10 mouse cellular contexts compared by ENCODE assay signal in genomic region chr1:106583245-106584241, GRCm38 (mm10).
DNase-seq lines count a peak whose midpoint lies in the region; ATAC-seq lines count a peak whose summit lies in the region.
"Had no signal": no experiment of that assay in that cellular context is flagged by ENCODE, and none has a peak within 500 bp of the region (broad histone marks: within the 10 kb centered on the region; RNA-seq: fewer than 3 reads in every experiment).

No protein-coding gene starts in this region.

- peak; percentile 55 for ATAC-seq in forebrain, embryonic 14.5 days
- ATAC-seq in forebrain, embryonic 15.5 days (replicated peaks), result no peak
- ATAC-seq in embryonic facial prominence, embryonic 14.5 days (ENCODE audit: low read depth), result peak; percentile 63; the same call in 1 of the 2 replicates
- 0 out of 2 replicates have a peak, but pooled peaks have one; percentile 35 for ATAC-seq in hindbrain, embryonic 15.5 days (ENCODE audit: low FRiP score, low read depth)
- 0 out of 2 replicates have a peak, but pooled peaks have one; percentile 25 for ATAC-seq in megakaryocyte, adult 5-6 weeks (ENCODE audit: poor library complexity, severe bottlenecking)

- no peaks in the 10 kb centered on the region for H3K36me3 ChIP-seq in forebrain, embryonic 14.5 days (ENCODE audit: control insufficient read depth, insufficient read depth, low read length)
- H3K36me3 ChIP-seq in forebrain, embryonic 15.5 days, result no peaks in the 10 kb centered on the region
- no peaks in the 10 kb centered on the region for H3K36me3 ChIP-seq in embryonic facial prominence, embryonic 14.5 days (ENCODE audit: control insufficient read depth, insufficient read depth, low read length)
- H3K36me3 ChIP-seq in hindbrain, embryonic 15.5 days, result no peaks in the 10 kb centered on the region

- H3K27me3 ChIP-seq in forebrain, embryonic 14.5 days (replicated peaks; ENCODE audit: control insufficient read depth, insufficient read depth, low read length), result no peaks in the 10 kb centered on the region
- no peaks in the 10 kb centered on the region for H3K27me3 ChIP-seq in forebrain, embryonic 15.5 days
- no peaks in the 10 kb centered on the region for H3K27me3 ChIP-seq in embryonic facial prominence, embryonic 14.5 days (replicated peaks; ENCODE audit: control insufficient read depth, insufficient read depth, low read length)
- H3K27me3 ChIP-seq in hindbrain, embryonic 15.5 days, result no peaks in the 10 kb centered on the region
- H3K27me3 ChIP-seq: CH12.LX had no signal

- H3K9ac ChIP-seq in forebrain, embryonic 14.5 days (ENCODE audit: low read length), result no peak overlapping the region
- no peak overlapping the region for H3K9ac ChIP-seq in forebrain, embryonic 15.5 days (replicated peaks)
- H3K9ac ChIP-seq in embryonic facial prominence, embryonic 14.5 days (ENCODE audit: low read depth, low read length), result no peak overlapping the region
- H3K9ac ChIP-seq in hindbrain, embryonic 15.5 days, result no peak overlapping the region

- H3K4me3 ChIP-seq in forebrain, embryonic 14.5 days (ENCODE audit: low read depth, low read length), result no peak overlapping the region
- no peak overlapping the region for H3K4me3 ChIP-seq in forebrain, embryonic 15.5 days
- no peak overlapping the region for H3K4me3 ChIP-seq in embryonic facial prominence, embryonic 14.5 days (ENCODE audit: low read depth, low read length)
- H3K4me3 ChIP-seq in hindbrain, embryonic 15.5 days, result no peak overlapping the region

- 44% methylated on average over 14 of the region's 14 CpGs for WGBS in forebrain, embryonic 14.5 days
- 42% methylated on average over 14 of the region's 14 CpGs for WGBS in forebrain, embryonic 15.5 days
- 40% methylated on average over 13 of the region's 14 CpGs for WGBS in embryonic facial prominence, embryonic 14.5 days
- WGBS in hindbrain, embryonic 15.5 days, result 41% methylated on average over 14 of the region's 14 CpGs

- H3K4me1 ChIP-seq in forebrain, embryonic 14.5 days (ENCODE audit: control insufficient read depth, insufficient read depth, low read length), result peaks cover 7% of the 10 kb centered on the region; the same call in 1 of the 2 replicates
- H3K4me1 ChIP-seq in forebrain, embryonic 15.5 days, result peaks cover 9% of the 10 kb centered on the region
- 0 out of 2 replicates have a peak, but pooled peaks cover 9% of the 10 kb centered on the region for H3K4me1 ChIP-seq in embryonic facial prominence, embryonic 14.5 days (ENCODE audit: control insufficient read depth, insufficient read depth, low read length)
- 0 out of 2 replicates have a peak, but pooled peaks cover 15% of the 10 kb centered on the region for H3K4me1 ChIP-seq in hindbrain, embryonic 15.5 days (replicated peaks)

- no peaks in the 10 kb centered on the region for H3K9me3 ChIP-seq in forebrain, embryonic 14.5 days (replicated peaks; ENCODE audit: control insufficient read depth, low read length)
- no peaks in the 10 kb centered on the region for H3K9me3 ChIP-seq in forebrain, embryonic 15.5 days
- H3K9me3 ChIP-seq in embryonic facial prominence, embryonic 14.5 days (ENCODE audit: control insufficient read depth, low read length), result no peaks in the 10 kb centered on the region
- H3K9me3 ChIP-seq in hindbrain, embryonic 15.5 days, result no peaks in the 10 kb centered on the region

- no peak overlapping the region for H3K4me2 ChIP-seq in forebrain, embryonic 14.5 days (ENCODE audit: low read length)
- H3K4me2 ChIP-seq in forebrain, embryonic 15.5 days (replicated peaks), result no peak overlapping the region
- H3K4me2 ChIP-seq in embryonic facial prominence, embryonic 14.5 days (ENCODE audit: low read depth, low read length), result no peak overlapping the region; the same call in 1 of the 2 replicates
- H3K4me2 ChIP-seq in hindbrain, embryonic 15.5 days, result no peak overlapping the region

- peak; percentile 56 for DNase-seq in forebrain, embryonic 14.5 days (ENCODE audit: low spot score)
- peak; percentile 72 for DNase-seq in embryonic facial prominence, embryonic 14.5 days (ENCODE audit: low spot score)
- no peak for DNase-seq in thymus, postnatal 0 days (ENCODE audit: low spot score)
- DNase-seq in layer of hippocampus, adult 11-12 months (ENCODE audit: low spot score), result no peak
- no peak for DNase-seq in frontal cortex, postnatal 25 days (ENCODE audit: low spot score in 2 of 2)

- no peak overlapping the region for H3K27ac ChIP-seq in forebrain, embryonic 14.5 days (ENCODE audit: low read depth, low read length)
- no peak overlapping the region for H3K27ac ChIP-seq in forebrain, embryonic 15.5 days (replicated peaks)
- peak overlapping the region; percentile 67 for H3K27ac ChIP-seq in embryonic facial prominence, embryonic 14.5 days (replicated peaks; ENCODE audit: low read depth, low read length)
- peak overlapping the region; percentile 35 for H3K27ac ChIP-seq in hindbrain, embryonic 15.5 days (replicated peaks)
- H3K27ac ChIP-seq: macrophage had no signal

Comparison
In these comparisons a context has a peak if more than half of its experiments do, and no peak if none do; other contexts are left out.
1. DNase-seq: peak in forebrain, embryonic 14.5 days (single experiment) and embryonic facial prominence, embryonic 14.5 days (single experiment); none in thymus, postnatal 0 days (single experiment), layer of hippocampus, adult 11-12 months (single experiment) and frontal cortex, postnatal 25 days (0 of 2).
2. H3K27ac ChIP-seq: peak in embryonic facial prominence, embryonic 14.5 days (single experiment) and hindbrain, embryonic 15.5 days (single experiment); none in forebrain, embryonic 14.5 days (single experiment) and forebrain, embryonic 15.5 days (single experiment).